Mouse (Mus musculus) CH12.LX (cell line): ENCODE results near the gene Camk2b. TPM values are rescaled to one million over a fixed set of nuclear protein-coding genes. Genes with fewer than 3 reads are reported as not detected.

Source experiments
- DNase-seq: peaks from one replicate; pipeline ENCODE4 v3.0.0-alpha.2; 2013; ENCODE audit errors: extremely low read depth
- H3K27ac ChIP-seq: 2 replicates; pipeline ENCODE4 v1.5.1; 2012; ENCODE audit warnings: low read depth, mild to moderate bottlenecking, control low read depth, moderate library complexity; ENCODE audit not compliant: insufficient read depth
- H3K27me3 ChIP-seq: replicated peaks from 2 replicates; pipeline ENCODE3; 2012; ENCODE audit warnings: inconsistent platforms
- H3K36me3 ChIP-seq, 2 experiments: replicated peaks in 1 of 2; 2 replicates each; pipeline versions ENCODE3 to v1.6.1; 2012; ENCODE audit warnings: inconsistent platforms in 1 of 2, low read length in 1 of 2, mild to moderate bottlenecking in 1 of 2, mixed read lengths in 1 of 2, moderate library complexity in 1 of 2; ENCODE audit not compliant: control insufficient read depth in 1 of 2, insufficient read depth in 1 of 2
- H3K4me1 ChIP-seq, 2 experiments: 2 replicates each; pipeline ENCODE4 v1.6.1; 2012; ENCODE audit warnings: inconsistent platforms in 1 of 2, moderate library complexity in 1 of 2; ENCODE audit not compliant: insufficient read depth in 2 of 2, control insufficient read depth in 1 of 2
- H3K4me2 ChIP-seq: 2 replicates; pipeline ENCODE4 v1.6.1; 2012; ENCODE audit warnings: low read depth, mild to moderate bottlenecking, control low read depth; ENCODE audit not compliant: poor library complexity, insufficient read depth, severe bottlenecking
- H3K4me3 ChIP-seq, 3 experiments: fragments of 150-350 bp in 1 of 3; sonication (generic) in 1 of 3; replicated peaks in 1 of 3; 2 replicates each; pipeline versions ENCODE3 to v1.5.1; 2011 to 2012; ENCODE audit warnings: low read depth in 2 of 3, low read length in 2 of 3, mild to moderate bottlenecking in 2 of 3, moderate library complexity in 2 of 3, control low read depth in 1 of 3, improper control_type of control experiment in 1 of 3, inconsistent platforms in 1 of 3, mixed read lengths in 1 of 3; ENCODE audit not compliant: poor library complexity in 1 of 3
- H3K79me2 ChIP-seq: replicated peaks from 2 replicates; pipeline ENCODE4 v1.6.1; 2012; ENCODE audit warnings: mild to moderate bottlenecking, moderate library complexity; ENCODE audit not compliant: control insufficient read depth, poor library complexity, insufficient read depth, severe bottlenecking; ENCODE audit errors: extremely low read depth
- H3K9ac ChIP-seq: 2 replicates; pipeline ENCODE4 v1.6.1; 2012; ENCODE audit warnings: low read depth, mild to moderate bottlenecking, control low read depth, moderate library complexity; ENCODE audit not compliant: insufficient read depth
- H3K9me3 ChIP-seq: replicated peaks from 2 replicates; pipeline ENCODE3; 2012; ENCODE audit warnings: low read length, inconsistent platforms, mixed read lengths
- CTCF ChIP-seq, 2 experiments: IDR thresholded peaks in 1 of 2; conservative IDR thresholded peaks in 1 of 2; 2 replicates each; pipeline ENCODE4 v1.5.1; 2011 to 2012; ENCODE audit warnings: low read depth in 2 of 2, low read length in 2 of 2, improper control_type of control experiment in 1 of 2, inconsistent platforms in 1 of 2, mild to moderate bottlenecking in 1 of 2, moderate library complexity in 1 of 2
- E2F4 ChIP-seq: IDR thresholded peaks from 2 replicates; pipeline ENCODE4 v1.6.1; 2011; ENCODE audit warnings: low read depth, low read length, improper control_type of control experiment; ENCODE audit not compliant: insufficient replicate concordance
- ETS1 ChIP-seq: conservative IDR thresholded peaks from 2 replicates; pipeline ENCODE4 v1.6.1; 2012; ENCODE audit warnings: low read depth, mild to moderate bottlenecking, inconsistent platforms, low read length, improper control_type of control experiment, moderate library complexity
- GABPA ChIP-seq: IDR thresholded peaks from 2 replicates; pipeline ENCODE4 v1.6.1; 2012; ENCODE audit warnings: low read depth, low read length, improper control_type of control experiment, inconsistent platforms; ENCODE audit not compliant: insufficient replicate concordance
- IRF4 ChIP-seq: IDR thresholded peaks from 2 replicates; pipeline ENCODE4 v1.6.1; 2014; ENCODE audit warnings: low read depth, mild to moderate bottlenecking, inconsistent platforms, low read length, improper control_type of control experiment
- JUN ChIP-seq: IDR thresholded peaks from 2 replicates; pipeline ENCODE4 v1.6.1; 2011; ENCODE audit warnings: low read depth, mild to moderate bottlenecking, low read length, improper control_type of control experiment, moderate library complexity; ENCODE audit not compliant: insufficient read depth
- MAX ChIP-seq: IDR thresholded peaks from 2 replicates; pipeline ENCODE4 v1.6.1; 2011; ENCODE audit warnings: low read length, improper control_type of control experiment
- MEF2A ChIP-seq: IDR thresholded peaks from 2 replicates; pipeline ENCODE4 v1.6.1; 2014; ENCODE audit warnings: low read depth, mild to moderate bottlenecking, inconsistent platforms, low read length, improper control_type of control experiment, borderline replicate concordance
- MYC ChIP-seq: IDR thresholded peaks from 2 replicates; pipeline ENCODE4 v1.6.1; 2011; ENCODE audit warnings: low read depth, mild to moderate bottlenecking, improper control_type of control experiment, low read length
- NELFE ChIP-seq: IDR thresholded peaks from 2 replicates; pipeline ENCODE4 v1.6.1; 2011; ENCODE audit warnings: low read depth, low read length, improper control_type of control experiment
- NRF1 ChIP-seq: IDR thresholded peaks from 2 replicates; pipeline ENCODE4 v1.6.1; 2014; ENCODE audit warnings: low read depth, mild to moderate bottlenecking, inconsistent platforms, low read length, improper control_type of control experiment, moderate library complexity
- SIN3A ChIP-seq: IDR thresholded peaks from 2 replicates; pipeline ENCODE4 v1.6.1; 2012; ENCODE audit warnings: low read length, improper control_type of control experiment, inconsistent platforms
- SMC3 ChIP-seq: IDR thresholded peaks from 2 replicates; pipeline ENCODE4 v1.6.1; 2011; ENCODE audit warnings: low read depth, low read length, improper control_type of control experiment
- TBP ChIP-seq: conservative IDR thresholded peaks from 2 replicates; pipeline ENCODE4 v1.6.1; 2011; ENCODE audit warnings: low read depth, low read length, improper control_type of control experiment
- USF2 ChIP-seq: conservative IDR thresholded peaks from 2 replicates; pipeline ENCODE4 v1.6.1; 2011; ENCODE audit warnings: low read depth, low read length, improper control_type of control experiment
- ZC3H11A ChIP-seq: IDR thresholded peaks from 2 replicates; pipeline ENCODE4 v1.6.1; 2012; ENCODE audit warnings: low read depth, mild to moderate bottlenecking, inconsistent platforms, low read length, improper control_type of control experiment
- ZKSCAN1 ChIP-seq: IDR thresholded peaks from 2 replicates; pipeline ENCODE4 v1.6.1; 2012; ENCODE audit warnings: low read depth, inconsistent platforms, low read length, improper control_type of control experiment, borderline replicate concordance
- ZMIZ1 ChIP-seq: IDR thresholded peaks from 2 replicates; pipeline ENCODE4 v1.6.1; 2012; ENCODE audit warnings: low read depth, mild to moderate bottlenecking, inconsistent platforms, low read length, improper control_type of control experiment
- ZNF384 ChIP-seq: IDR thresholded peaks from 2 replicates; pipeline ENCODE4 v1.6.1; 2012; ENCODE audit warnings: low read depth, low read length, improper control_type of control experiment, inconsistent platforms
- dilution Hi-C: fragments of 300-500 bp; cut with MboI; formaldehyde crosslinking; loops from 2 replicates; pipeline ENCODE4 v1.14.3; 2020; ENCODE audit warnings: low sequenced_read_pairs; ENCODE audit not compliant: extremely low pct_unique_long_range_greater_than_20kb, extremely low pct_ligation_motif_present
- in situ Hi-C: fragments of 300-500 bp; cut with MboI; formaldehyde crosslinking; loops from 3 replicates; pipeline ENCODE4 v1.14.3; 2019; ENCODE audit warnings: low sequenced_read_pairs, low pct_ligation_motif_present, low pct_unique_long_range_greater_than_20kb, mixed read lengths
- polyA plus RNA-seq: library from polyadenylated mRNA; unstranded; fragments of >175 nt; gene quantifications from 2 replicates; pipeline ENCODE4 v1.2.1, GENCODE M21; 2012; ENCODE audit warnings: low read depth; ENCODE audit not compliant: insufficient read length
- total RNA-seq, 2 experiments: library from RNA; depleted of rRNA; stranded (reverse); fragments of 300-350 nt in 1 of 2; fragments of >200 nt in 1 of 2; gene quantifications; 2 replicates each; pipeline ENCODE4 v1.2.3; 2012 to 2014

Camk2b gene
- total and polyA plus RNA-seq, 3 experiments = 0.08 to 0.26 (median 0.11) TPM

DNA sequence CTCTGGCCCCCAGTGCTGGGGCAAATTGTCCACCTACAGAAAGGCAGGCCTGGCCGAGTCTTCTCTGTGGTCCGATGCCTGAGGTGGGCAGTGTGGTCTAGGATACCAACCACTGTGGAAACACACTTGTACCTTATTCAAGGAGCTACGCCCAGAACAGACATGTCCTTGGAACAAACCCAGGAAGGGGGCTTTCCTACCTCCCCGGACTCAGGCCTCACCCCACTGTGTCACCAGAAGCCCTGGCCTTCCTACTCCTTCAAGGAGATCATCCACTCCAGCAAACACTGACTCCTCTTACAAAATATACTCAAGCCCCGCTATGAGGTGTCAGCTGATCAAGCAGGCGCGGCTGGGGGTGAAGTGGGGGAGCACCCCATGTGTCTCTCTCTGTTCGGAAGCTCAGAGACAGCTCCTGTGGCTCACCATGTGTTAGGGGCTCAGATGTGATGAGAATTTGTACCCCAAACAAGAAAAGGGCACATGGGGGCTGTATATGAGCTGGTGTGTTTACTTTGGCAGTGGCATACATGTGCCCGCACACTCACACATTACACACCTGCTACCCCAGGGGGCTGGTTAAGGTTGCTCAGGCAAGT lies 49.3 kb downstream of the Camk2b start:
- no peak overlapping the region for H3K9ac ChIP-seq
- H3K4me1 ChIP-seq = peaks cover 7 to 24% of the 10 kb centered on the region in 2 experiments
- in situ Hi-C loops = no loop called here
- peaks cover 37% of the 10 kb centered on the region for H3K27me3 ChIP-seq
- H3K79me2 ChIP-seq = no peaks in the 10 kb centered on the region
- no peak overlapping the region for H3K4me2 ChIP-seq
- H3K9me3 ChIP-seq = peaks cover 2% of the 10 kb centered on the region
- no peak overlapping the region for H3K27ac ChIP-seq
- no peak overlapping the region for H3K4me3 ChIP-seq
- dilution Hi-C loops = no loop called here
- H3K36me3 ChIP-seq = no peaks in the 10 kb centered on the region
- DNase-seq = no peak
- TF ChIP-seq MYC (no peak), GABPA (no peak), CTCF (conservative IDR thresholded peaks at IDR 0.05 in 1 of 2, IDR thresholded peaks at IDR 0.05 in 1 of 2; ENCODE audit: low read depth in 2 of 2, low read length in 2 of 2) (no peak), ZKSCAN1 (no peak), ETS1 (no peak), ZMIZ1 (no peak), MAX (no peak), SMC3 (no peak), E2F4 (no peak), USF2 (no peak), NRF1 (no peak), SIN3A (no peak), TBP (no peak), ZC3H11A (no peak), ZNF384 (no peak), MEF2A (no peak), NELFE (no peak), JUN (no peak)

DNA sequence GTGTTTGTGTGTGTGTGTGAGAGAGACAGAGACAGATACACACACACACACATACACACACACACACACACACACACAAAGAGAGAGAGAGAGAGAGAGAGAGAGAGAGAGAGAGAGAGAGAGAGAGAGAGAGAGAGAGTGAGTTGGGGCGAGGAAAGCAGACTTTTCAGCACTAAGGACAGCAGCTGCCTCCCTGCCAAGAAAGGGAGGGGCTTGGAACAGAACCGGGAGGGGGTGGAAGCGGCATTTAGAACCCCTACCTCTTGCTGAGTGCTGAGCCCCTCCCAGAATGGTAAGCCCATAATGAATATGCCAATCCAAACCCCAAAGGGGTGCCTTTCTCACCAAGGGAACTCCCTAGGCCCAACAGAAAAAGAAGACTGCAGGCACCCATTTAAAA lies 49.8 kb downstream of the Camk2b start:
- no peaks in the 10 kb centered on the region for H3K36me3 ChIP-seq
- H3K9ac ChIP-seq = no peak overlapping the region
- no peak overlapping the region for H3K4me2 ChIP-seq
- in situ Hi-C loops = no loop called here
- peaks cover 4% of the 10 kb centered on the region for H3K9me3 ChIP-seq
- DNase-seq = no peak
- H3K4me3 ChIP-seq = no peak overlapping the region
- H3K79me2 ChIP-seq = no peaks in the 10 kb centered on the region
- peaks cover 7 to 23% of the 10 kb centered on the region in 2 experiments for H3K4me1 ChIP-seq
- no peak overlapping the region for H3K27ac ChIP-seq
- H3K27me3 ChIP-seq = peaks cover 33% of the 10 kb centered on the region
- TF ChIP-seq IRF4 = no peak
- dilution Hi-C loops = no loop called here
